Mouse (Mus musculus) hindbrain, embryonic 13.5 days (tissue): ENCODE measurements around the gene Nkain4. TPM values are rescaled to one million over a fixed set of nuclear protein-coding genes. Genes with fewer than 3 reads are reported as not detected.
A peak's percentile ranks its signal among the peaks of the same experiment; 100 is the strongest.

Experiments used
- ATAC-seq: fragments of 200-750 bp; cut with Nextera tagmentation; 2 replicates; pipeline ENCODE4 v1.8.0; 2017; ENCODE audit warnings: moderate TSS enrichment; ENCODE audit not compliant: low FRiP score
- H3K27ac ChIP-seq: fragments of 300-500 bp; sonication (generic); 2 replicates; pipeline ENCODE4 v1.5.1; 2015; ENCODE audit warnings: inconsistent platforms, mild to moderate bottlenecking, moderate library complexity
- H3K27me3 ChIP-seq: fragments of 300-500 bp; sonication (generic); 2 replicates; pipeline ENCODE4 v1.6.1; 2015; ENCODE audit warnings: mild to moderate bottlenecking, inconsistent platforms
- H3K36me3 ChIP-seq: fragments of 300-500 bp; sonication (generic); 2 replicates; pipeline ENCODE4 v1.6.1; 2015; ENCODE audit warnings: mild to moderate bottlenecking, inconsistent platforms
- H3K4me1 ChIP-seq: fragments of 300-500 bp; sonication (generic); replicated peaks from 2 replicates; pipeline ENCODE4 v1.6.1; 2015; ENCODE audit warnings: inconsistent platforms
- H3K4me2 ChIP-seq: fragments of 300-500 bp; sonication (generic); 2 replicates; pipeline ENCODE4 v1.6.1; 2015; ENCODE audit warnings: inconsistent platforms, mild to moderate bottlenecking, moderate library complexity
- H3K4me3 ChIP-seq: fragments of 300-500 bp; sonication (generic); 2 replicates; pipeline ENCODE4 v1.5.1; 2015; ENCODE audit warnings: mild to moderate bottlenecking, inconsistent platforms
- H3K9ac ChIP-seq: fragments of 300-500 bp; sonication (generic); 2 replicates; pipeline ENCODE4 v1.6.1; 2015; ENCODE audit warnings: mild to moderate bottlenecking, inconsistent platforms
- H3K9me3 ChIP-seq: fragments of 300-500 bp; sonication (generic); 2 replicates; pipeline ENCODE4 v1.6.1; 2016; ENCODE audit warnings: inconsistent platforms
- WGBS: fragments of 180-500 bp; shearing (Covaris S2); methylation state at CpG from one replicate; pipeline ENCODE4 v1.1.7; 2015; 5-methylcytosine and 5-hydroxymethylcytosine counted together
- polyA plus RNA-seq: library from polyadenylated mRNA; unstranded; fragments of >200 nt; fragmentation: Nextera tagmentation; extraction: Ambion mirVana; gene quantifications from 2 replicates; pipeline ENCODE4 v1.2.1, GENCODE M21; 2015

Nkain4 gene
- polyA plus RNA-seq, 1 experiment from 2014 or later, result 106 TPM

GRCm38 (mm10) chr2:180981133-180981532 is 26.6 kb upstream of the Nkain4 start:
- no peak overlapping the region for H3K9ac ChIP-seq
- no peak overlapping the region for H3K4me2 ChIP-seq
- peaks cover 87% of the 10 kb centered on the region for H3K36me3 ChIP-seq
- WGBS, result 88% methylated on average over 6 of the region's 6 CpGs
- no peak overlapping the region for H3K4me3 ChIP-seq
- ATAC-seq, result no peak
- H3K4me1 ChIP-seq, result no peaks in the 10 kb centered on the region
- no peaks in the 10 kb centered on the region for H3K9me3 ChIP-seq
- H3K27ac ChIP-seq, result no peak overlapping the region
- no peaks in the 10 kb centered on the region for H3K27me3 ChIP-seq

GRCm38 (mm10) chr2:180967010-180967763 is 12.7 kb upstream of the Nkain4 start, which contains the start of gene Arfgap1:
TSS of gene Arfgap1 (plus strand) at chr2:180967225.
- H3K9me3 ChIP-seq, result no peaks in the 10 kb centered on the region
- under 1% methylated on average over 57 of the region's 57 CpGs for WGBS
- ATAC-seq, result peak; percentile 92
- H3K4me3 ChIP-seq, result peak within 1 kb of the TSS; percentile 95
- H3K9ac ChIP-seq, result peak within 1 kb of the TSS; percentile 98
- peaks cover 28% of the 10 kb centered on the region for H3K4me1 ChIP-seq
- H3K4me2 ChIP-seq, result peak within 1 kb of the TSS; percentile 98
- no peaks in the 10 kb centered on the region for H3K27me3 ChIP-seq
- H3K36me3 ChIP-seq, result peaks cover 29% of the 10 kb centered on the region
- H3K27ac ChIP-seq, result peak within 1 kb of the TSS; percentile 91

GRCm38 (mm10) chr2:180966092-180966882 is 11.8 kb upstream of the Nkain4 start:
- ATAC-seq, result no peak

GRCm38 (mm10) chr2:180963956-180964355 is 9.5 kb upstream of the Nkain4 start:
- 8% methylated on average over 5 of the region's 5 CpGs for WGBS
- Histone ChIP-seq H3K9me3 (no peaks in the 10 kb centered on the region), H3K27ac (no peak overlapping the region), H3K9ac (no peak overlapping the region), H3K36me3 (peaks cover 3% of the 10 kb centered on the region; the same call in 1 of the 2 replicates), H3K4me1 (peaks cover 22% of the 10 kb centered on the region), H3K4me3 (no peak overlapping the region), H3K27me3 (no peaks in the 10 kb centered on the region), H3K4me2 (no peak overlapping the region)
- ATAC-seq, result no peak

More at GRCm38 (mm10) chr2:180966092-180966882, 11.8 kb upstream of the Nkain4 start:
- no peaks in the 10 kb centered on the region for H3K9me3 ChIP-seq
- peak overlapping the region; percentile 98 for H3K9ac ChIP-seq
- H3K4me2 ChIP-seq, result peak overlapping the region; percentile 98
- H3K4me3 ChIP-seq, result peak overlapping the region; percentile 95
- H3K27ac ChIP-seq, result peak overlapping the region; percentile 91
- 18% methylated on average over 14 of the region's 14 CpGs for WGBS
- H3K4me1 ChIP-seq, result peaks cover 28% of the 10 kb centered on the region
- H3K36me3 ChIP-seq, result peaks cover 20% of the 10 kb centered on the region
- no peaks in the 10 kb centered on the region for H3K27me3 ChIP-seq

- WGBS, result 80% methylated on average over 2 of the region's 2 CpGs
- no peak overlapping the region for H3K4me2 ChIP-seq
- ATAC-seq, result no peak
Observed at GRCm38 (mm10) chr2:180962616-180963308, 8.3 kb upstream of the Nkain4 start.

GRCm38 (mm10) chr2:180960187-180960586 is 5.7 kb upstream of the Nkain4 start:
- WGBS, result 73% methylated on average over 3 of the region's 3 CpGs
- Histone ChIP-seq H3K27me3 (no peaks in the 10 kb centered on the region), H3K9me3 (no peaks in the 10 kb centered on the region), H3K9ac (no peak overlapping the region), H3K4me2 (no peak overlapping the region), H3K4me3 (no peak overlapping the region), H3K27ac (no peak overlapping the region), H3K36me3 (no peaks in the 10 kb centered on the region), H3K4me1 (peaks cover 5% of the 10 kb centered on the region; the same call in 1 of the 2 replicates)
- ATAC-seq, result no peak

More at GRCm38 (mm10) chr2:180962616-180963308, 8.3 kb upstream of the Nkain4 start:
- H3K36me3 ChIP-seq, result no peaks in the 10 kb centered on the region
- no peaks in the 10 kb centered on the region for H3K9me3 ChIP-seq
- H3K4me1 ChIP-seq, result peaks cover 11% of the 10 kb centered on the region
- H3K27me3 ChIP-seq, result no peaks in the 10 kb centered on the region
- no peak overlapping the region for H3K27ac ChIP-seq
- H3K9ac ChIP-seq, result no peak overlapping the region
- H3K4me3 ChIP-seq, result no peak overlapping the region

- H3K4me2 ChIP-seq, result no peak overlapping the region
- H3K27ac ChIP-seq, result no peak overlapping the region
- no peaks in the 10 kb centered on the region for H3K9me3 ChIP-seq
- no peak for ATAC-seq
- 84% methylated on average over 7 of the region's 7 CpGs for WGBS
- no peaks in the 10 kb centered on the region for H3K36me3 ChIP-seq
- peaks cover 9% of the 10 kb centered on the region; the same call in 1 of the 2 replicates for H3K4me1 ChIP-seq
- no peaks in the 10 kb centered on the region for H3K27me3 ChIP-seq
- H3K9ac ChIP-seq, result no peak overlapping the region
- H3K4me3 ChIP-seq, result no peak overlapping the region
Observed at GRCm38 (mm10) chr2:180959605-180960004, 5.1 kb upstream of the Nkain4 start.

- ATAC-seq, result no peak
- H3K4me2 ChIP-seq, result peak overlapping the region; percentile 77
- no peaks in the 10 kb centered on the region for H3K9me3 ChIP-seq
- H3K4me1 ChIP-seq, result peaks cover 59% of the 10 kb centered on the region
- WGBS, result 4% methylated on average over 2 of the region's 2 CpGs
- H3K36me3 ChIP-seq, result no peaks in the 10 kb centered on the region
- H3K9ac ChIP-seq, result peak overlapping the region; percentile 89
- peak overlapping the region; percentile 97 for H3K27ac ChIP-seq
- no peaks in the 10 kb centered on the region for H3K27me3 ChIP-seq
- peak overlapping the region; percentile 69 for H3K4me3 ChIP-seq
Observed at GRCm38 (mm10) chr2:180953638-180954037, 861 bp downstream of the Nkain4 start.

GRCm38 (mm10) chr2:180952731-180953171 is 1.7 kb downstream of the Nkain4 start:
- peak overlapping the region; percentile 97 for H3K27ac ChIP-seq
- no peaks in the 10 kb centered on the region for H3K27me3 ChIP-seq
- H3K4me2 ChIP-seq, result peak overlapping the region; percentile 77
- peak; percentile 26 for ATAC-seq
- WGBS, result 1% methylated on average over 9 of the region's 9 CpGs
- H3K9ac ChIP-seq, result peak overlapping the region; percentile 89
- H3K9me3 ChIP-seq, result no peaks in the 10 kb centered on the region
- peaks cover 59% of the 10 kb centered on the region for H3K4me1 ChIP-seq
- peak overlapping the region; percentile 69 for H3K4me3 ChIP-seq
- H3K36me3 ChIP-seq, result no peaks in the 10 kb centered on the region

- no peak for ATAC-seq
- Histone ChIP-seq H3K9ac (peak overlapping the region; percentile 39; the same call in 1 of the 2 replicates), H3K9me3 (no peaks in the 10 kb centered on the region), H3K36me3 (peaks cover 6% of the 10 kb centered on the region; the same call in 1 of the 2 replicates), H3K4me3 (no peak overlapping the region), H3K4me2 (no peak overlapping the region), H3K27me3 (no peaks in the 10 kb centered on the region), H3K27ac (no peak overlapping the region), H3K4me1 (peaks cover 52% of the 10 kb centered on the region)
- whole genome bisulfite sequencing, result 41% methylated on average over 1 of the region's 1 CpGs
Observed at GRCm38 (mm10) chr2:180949947-180950346, 4.6 kb downstream of the Nkain4 start.

GRCm38 (mm10) chr2:180941869-180942268 is 12.6 kb downstream of the Nkain4 start:
- Histone ChIP-seq H3K27ac (peak overlapping the region; percentile 52; the same call in 1 of the 2 replicates), H3K4me3 (no peak overlapping the region), H3K9me3 (no peaks in the 10 kb centered on the region), H3K36me3 (peaks cover 63% of the 10 kb centered on the region), H3K9ac (no peak overlapping the region), H3K4me2 (no peak overlapping the region), H3K4me1 (no peaks in the 10 kb centered on the region), H3K27me3 (no peaks in the 10 kb centered on the region)
- no peak for ATAC-seq

GRCm38 (mm10) chr2:180940187-180940586 is 14.3 kb downstream of the Nkain4 start:
- H3K9me3 ChIP-seq, result no peaks in the 10 kb centered on the region
- no peaks in the 10 kb centered on the region for H3K4me1 ChIP-seq
- H3K27me3 ChIP-seq, result no peaks in the 10 kb centered on the region
- peaks cover 75% of the 10 kb centered on the region for H3K36me3 ChIP-seq
- ATAC-seq, result no peak
- H3K9ac ChIP-seq, result no peak overlapping the region
- no peak overlapping the region for H3K4me3 ChIP-seq
- H3K27ac ChIP-seq, result no peak overlapping the region
- no peak overlapping the region for H3K4me2 ChIP-seq
